Mouse (Mus musculus): ENCODE measurements around the gene Cdkl3. TPM values are rescaled to one million over a fixed set of nuclear protein-coding genes. Genes with fewer than 3 reads are reported as not detected.

Cdkl3 gene
- polyA plus RNA-seq, 1 experiment = 1.8 TPM

DNA sequence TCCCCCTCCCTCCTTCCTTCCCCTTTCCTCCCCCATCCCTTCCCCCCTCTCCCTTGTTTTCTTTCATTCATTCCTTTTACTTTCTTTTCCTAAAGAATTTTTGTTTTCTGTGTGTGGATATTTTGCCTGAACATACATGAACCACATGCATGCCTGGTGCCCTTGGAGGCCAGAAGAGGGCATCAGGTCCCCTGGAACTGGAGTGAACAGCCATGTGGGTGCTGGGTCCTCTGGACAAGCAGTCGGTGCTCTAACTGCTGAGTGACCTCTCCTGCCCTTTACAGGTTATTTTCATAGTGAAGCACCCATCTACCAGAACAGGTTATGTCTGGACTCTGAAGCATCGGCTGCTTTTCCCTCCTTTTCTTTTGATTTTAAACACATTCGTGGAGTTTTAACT is 60.4 kb downstream of the Cdkl3 start:
- no peak for TF ChIP-seq POLR2A (IDR thresholded peaks at IDR 0.05; ENCODE audit: low read depth, low read length)
- TF ChIP-seq CTCF (conservative IDR thresholded peaks at IDR 0.05; ENCODE audit: insufficient read depth, insufficient read length, low read depth, low read length) = peak; percentile 63
- DNase-seq = peak; percentile 17
- Histone ChIP-seq H3K36me3 (ENCODE audit: control insufficient read depth, insufficient read depth, low read length) (no peaks in the 10 kb centered on the region), H3K4me1 (ENCODE audit: control insufficient read depth, insufficient read depth, low read length) (no peaks in the 10 kb centered on the region), H3K27ac (ENCODE audit: insufficient read depth, low read depth, low read length) (no peak overlapping the region), H3K27me3 (replicated peaks; ENCODE audit: control insufficient read depth, insufficient read depth, low read length) (no peaks in the 10 kb centered on the region), H3K4me3 (ENCODE audit: insufficient read depth, low read depth, low read length) (no peak overlapping the region)
- WGBS = 45% methylated on average over 3 of the region's 3 CpGs

GRCm38 (mm10) chr11:52065841-52066240 is 61.8 kb downstream of the Cdkl3 start:
- H3K27me3 ChIP-seq (replicated peaks; ENCODE audit: control insufficient read depth, insufficient read depth, low read length) = no peaks in the 10 kb centered on the region
- 22% methylated on average over 5 of the region's 5 CpGs for WGBS
- H3K27ac ChIP-seq (ENCODE audit: insufficient read depth, low read depth, low read length) = no peak overlapping the region
- H3K4me3 ChIP-seq (ENCODE audit: insufficient read depth, low read depth, low read length) = no peak overlapping the region
- no peak for DNase-seq
- TF ChIP-seq CTCF (conservative IDR thresholded peaks at IDR 0.05; ENCODE audit: insufficient read depth, insufficient read length, low read depth, low read length) = no peak
- no peak for TF ChIP-seq POLR2A (IDR thresholded peaks at IDR 0.05; ENCODE audit: low read depth, low read length)
- H3K4me1 ChIP-seq (ENCODE audit: control insufficient read depth, insufficient read depth, low read length) = no peaks in the 10 kb centered on the region
- no peaks in the 10 kb centered on the region for H3K36me3 ChIP-seq (ENCODE audit: control insufficient read depth, insufficient read depth, low read length)

GRCm38 (mm10) chr11:52071768-52072167 is 67.7 kb downstream of the Cdkl3 start:
- H3K4me3 ChIP-seq (ENCODE audit: insufficient read depth, low read depth, low read length) = no peak overlapping the region
- no peak overlapping the region for H3K27ac ChIP-seq (ENCODE audit: insufficient read depth, low read depth, low read length)
- H3K4me1 ChIP-seq (ENCODE audit: control insufficient read depth, insufficient read depth, low read length) = no peaks in the 10 kb centered on the region
- DNase-seq = no peak
- no peaks in the 10 kb centered on the region for H3K27me3 ChIP-seq (replicated peaks; ENCODE audit: control insufficient read depth, insufficient read depth, low read length)
- H3K36me3 ChIP-seq (ENCODE audit: control insufficient read depth, insufficient read depth, low read length) = no peaks in the 10 kb centered on the region
- TF ChIP-seq POLR2A (IDR thresholded peaks at IDR 0.05; ENCODE audit: low read depth, low read length) = no peak
- no peak for TF ChIP-seq CTCF (conservative IDR thresholded peaks at IDR 0.05; ENCODE audit: insufficient read depth, insufficient read length, low read depth, low read length)
- 68% methylated on average over 10 of the region's 10 CpGs for WGBS

DNA sequence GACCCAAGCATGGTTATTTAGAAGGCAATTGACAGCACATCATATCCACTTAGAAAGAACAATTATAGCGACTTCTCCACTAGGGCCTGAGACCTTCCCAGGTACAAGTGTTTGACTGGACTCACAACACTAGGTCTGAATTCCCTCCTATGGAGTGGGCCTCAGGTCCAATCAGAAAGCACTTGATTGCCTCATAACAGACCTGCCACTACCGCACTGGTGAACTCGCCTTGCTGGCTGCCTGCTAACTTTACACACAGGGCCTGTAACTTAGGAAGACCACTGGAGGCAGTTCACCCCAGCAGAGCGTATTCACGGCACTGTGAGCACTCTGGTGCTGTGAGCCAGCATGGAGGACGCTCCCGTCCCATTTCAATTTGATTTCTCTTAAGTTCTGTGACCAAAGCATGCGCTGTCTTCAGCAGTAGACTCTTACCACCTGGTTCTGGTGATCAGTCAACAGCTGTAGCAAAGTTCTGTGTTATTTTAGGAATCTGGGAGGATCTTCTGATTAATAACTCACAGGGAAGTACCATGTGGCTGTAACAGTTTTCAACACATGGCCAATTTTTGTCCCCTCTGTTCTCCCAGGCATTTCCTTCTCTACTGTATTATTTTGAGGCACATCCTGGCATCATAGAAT is 69.6 kb downstream of the Cdkl3 start:
- 77% methylated on average over 8 of the region's 8 CpGs for WGBS
- peaks cover 6% of the 10 kb centered on the region; the same call in 1 of the 2 replicates for H3K4me1 ChIP-seq (ENCODE audit: control insufficient read depth, insufficient read depth, low read length)
- no peaks in the 10 kb centered on the region for H3K27me3 ChIP-seq (replicated peaks; ENCODE audit: control insufficient read depth, insufficient read depth, low read length)
- H3K27ac ChIP-seq (ENCODE audit: insufficient read depth, low read depth, low read length) = no peak overlapping the region
- no peak for TF ChIP-seq POLR2A (IDR thresholded peaks at IDR 0.05; ENCODE audit: low read depth, low read length)
- no peak for TF ChIP-seq CTCF (conservative IDR thresholded peaks at IDR 0.05; ENCODE audit: insufficient read depth, insufficient read length, low read depth, low read length)
- DNase-seq = peak; percentile 14
- no peaks in the 10 kb centered on the region for H3K36me3 ChIP-seq (ENCODE audit: control insufficient read depth, insufficient read depth, low read length)
- no peak overlapping the region for H3K4me3 ChIP-seq (ENCODE audit: insufficient read depth, low read depth, low read length)

DNA sequence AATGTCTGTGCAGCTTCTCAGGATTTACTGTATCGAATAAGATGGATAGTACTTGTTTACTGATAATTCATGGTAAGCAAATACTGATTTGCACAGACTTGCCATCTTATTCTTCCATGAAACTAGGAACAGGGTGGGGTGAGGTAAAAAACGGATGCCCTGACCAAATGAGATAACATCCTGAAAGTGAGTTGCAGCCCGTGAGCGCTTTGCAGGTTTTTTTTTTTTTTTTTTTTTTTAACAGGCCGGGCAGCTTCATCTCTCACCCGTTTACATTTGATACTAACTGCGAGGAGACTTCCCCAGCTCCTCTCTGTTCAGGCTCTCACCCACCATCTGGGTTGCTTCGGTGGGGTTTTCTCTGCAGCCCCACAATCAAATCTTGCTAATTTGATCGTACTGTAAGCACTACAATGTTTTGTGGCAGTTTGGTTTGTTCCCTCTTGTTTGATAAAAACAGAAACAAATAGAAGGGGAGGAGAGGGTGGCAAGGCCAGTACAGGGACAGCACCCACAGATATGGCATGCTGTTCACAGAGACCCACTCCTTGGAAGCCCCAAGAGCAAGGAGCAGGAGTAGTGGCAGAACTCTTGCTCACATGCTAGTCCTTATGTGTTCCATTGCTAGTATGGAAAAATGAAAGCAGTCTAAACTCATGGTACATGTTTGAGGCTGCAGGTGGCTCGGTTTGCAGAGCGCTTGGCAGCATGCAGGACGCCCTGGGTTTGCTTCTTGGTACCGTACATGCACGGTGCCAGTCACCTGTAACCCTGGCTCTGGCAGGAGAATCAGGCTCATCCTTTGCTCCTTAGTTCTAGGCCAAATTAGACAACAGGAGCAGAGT is 70.8 kb downstream of the Cdkl3 start:
- WGBS = 71% methylated on average over 14 of the region's 14 CpGs
- peaks cover 6% of the 10 kb centered on the region; the same call in 1 of the 2 replicates for H3K4me1 ChIP-seq (ENCODE audit: control insufficient read depth, insufficient read depth, low read length)
- no peak for TF ChIP-seq POLR2A (IDR thresholded peaks at IDR 0.05; ENCODE audit: low read depth, low read length)
- no peak for TF ChIP-seq CTCF (conservative IDR thresholded peaks at IDR 0.05; ENCODE audit: insufficient read depth, insufficient read length, low read depth, low read length)

GRCm38 (mm10) chr11:52075794-52076633 is 72.0 kb downstream of the Cdkl3 start:
- no peaks in the 10 kb centered on the region for H3K27me3 ChIP-seq (replicated peaks; ENCODE audit: control insufficient read depth, insufficient read depth, low read length)
- TF ChIP-seq POLR2A (IDR thresholded peaks at IDR 0.05; ENCODE audit: low read depth, low read length) (no peak), CTCF (conservative IDR thresholded peaks at IDR 0.05; ENCODE audit: insufficient read depth, insufficient read length, low read depth, low read length) (no peak)
- no peak overlapping the region for H3K27ac ChIP-seq (ENCODE audit: insufficient read depth, low read depth, low read length)
- H3K36me3 ChIP-seq (ENCODE audit: control insufficient read depth, insufficient read depth, low read length) = no peaks in the 10 kb centered on the region
- 67% methylated on average over 19 of the region's 19 CpGs for WGBS
- H3K4me1 ChIP-seq (ENCODE audit: control insufficient read depth, insufficient read depth, low read length) = peaks cover 6% of the 10 kb centered on the region; the same call in 1 of the 2 replicates
- no peak for DNase-seq
- no peak overlapping the region for H3K4me3 ChIP-seq (ENCODE audit: insufficient read depth, low read depth, low read length)

More for the DNA sequence above, 70.8 kb downstream of the Cdkl3 start:
- no peaks in the 10 kb centered on the region for H3K27me3 ChIP-seq (replicated peaks; ENCODE audit: control insufficient read depth, insufficient read depth, low read length)
- H3K27ac ChIP-seq (ENCODE audit: insufficient read depth, low read depth, low read length) = no peak overlapping the region
- H3K4me3 ChIP-seq (ENCODE audit: insufficient read depth, low read depth, low read length) = no peak overlapping the region
- no peak for DNase-seq
- no peaks in the 10 kb centered on the region for H3K36me3 ChIP-seq (ENCODE audit: control insufficient read depth, insufficient read depth, low read length)

Data from kidney, adult 2 months (tissue).